Mouse (Mus musculus) embryonic fibroblast, embryonic 13.5 days (primary cell): ENCODE measurements at regions not wholly inside any gene's neighbourhood (a gene's known extent, or its start where the extent isn't known, plus 50 kb on each side); places are given as distances from the start of the nearest gene placed in this dataset.

Source experiments
- H3K27ac ChIP-seq: 2 replicates; pipeline ENCODE4 v1.5.1; 2012; ENCODE audit warnings: low read length, control low read depth, inconsistent platforms; ENCODE audit not compliant: insufficient read depth
- H3K4me1 ChIP-seq: 2 replicates; pipeline ENCODE4 v1.6.1; 2011; ENCODE audit warnings: low read length; ENCODE audit not compliant: control insufficient read depth, insufficient read depth
- H3K4me3 ChIP-seq: 2 replicates; pipeline ENCODE4 v1.5.1; 2011; ENCODE audit warnings: mild to moderate bottlenecking, control low read depth, low read length; ENCODE audit not compliant: insufficient read depth
- CTCF ChIP-seq: IDR thresholded peaks from 2 replicates; pipeline ENCODE4 v1.5.1; 2011; ENCODE audit warnings: mild to moderate bottlenecking, control low read depth, low read length, moderate library complexity, borderline replicate concordance; ENCODE audit not compliant: insufficient read depth
- POLR2A ChIP-seq: IDR thresholded peaks from 2 replicates; pipeline ENCODE4 v1.6.1; 2011; ENCODE audit warnings: low read depth, mild to moderate bottlenecking, control low read depth, low read length, moderate library complexity

- TF ChIP-seq CTCF (no peak), POLR2A (no peak)
- Histone ChIP-seq H3K4me1 (no peaks in the 10 kb centered on the region), H3K4me3 (no peak overlapping the region), H3K27ac (no peak overlapping the region)
Measured at GRCm38 (mm10) chr9:23584561-23584960, 361.7 kb downstream of the Bmper start.

GRCm38 (mm10) chr9:23589024-23589423, 366.1 kb downstream of the Bmper start:
- TF ChIP-seq POLR2A (no peak), CTCF (no peak)

GRCm38 (mm10) chr9:23591906-23592305, 369.0 kb downstream of the Bmper start:
- Histone ChIP-seq H3K4me1 (no peaks in the 10 kb centered on the region), H3K27ac (no peak overlapping the region), H3K4me3 (no peak overlapping the region)
- TF ChIP-seq POLR2A (no peak), CTCF (no peak)

More at GRCm38 (mm10) chr9:23589024-23589423, 366.1 kb downstream of the Bmper start:
- no peak overlapping the region for H3K4me3 ChIP-seq
- no peaks in the 10 kb centered on the region for H3K4me1 ChIP-seq
- no peak overlapping the region for H3K27ac ChIP-seq

GRCm38 (mm10) chr9:23600623-23601022, 377.7 kb downstream of the Bmper start:
- Histone ChIP-seq H3K27ac (no peak overlapping the region), H3K4me3 (no peak overlapping the region), H3K4me1 (no peaks in the 10 kb centered on the region)
- TF ChIP-seq POLR2A (no peak), CTCF (no peak)
